8 mouse cellular contexts compared by ENCODE assay signal in genomic region chr3:86223634-86224313, GRCm38 (mm10). TPM values are rescaled to one million over a fixed set of nuclear protein-coding genes. Genes with fewer than 3 reads are reported as not detected.
DNase-seq lines count a peak whose midpoint lies in the region; ATAC-seq and TF ChIP-seq lines count a peak whose summit lies in the region.

No protein-coding gene starts in this region.

- peak; percentile 79 for DNase-seq in c-Kit-positive CD71-positive TER-119-positive erythroid progenitor cells, embryonic 14.5 days (ENCODE audit: low spot score)
- peak; percentile 82 for DNase-seq in heart, postnatal 0 days (ENCODE audit: low spot score)
- DNase-seq in kidney, postnatal 4 days = peak; percentile 89 to 95
- peak; percentile 92 for DNase-seq in stomach, postnatal 0 days (ENCODE audit: low spot score)

- peak overlapping the region; percentile 96 for H3K4me3 ChIP-seq in E14TG2a.4 (replicated peaks; ENCODE audit: low read length)
- H3K4me3 ChIP-seq in forebrain, embryonic 12.5 days (replicated peaks) = peak overlapping the region; percentile 86
- H3K4me3 ChIP-seq in heart, postnatal 0 days (ENCODE audit: low read depth, low read length) = peak overlapping the region; percentile 79
- H3K4me3 ChIP-seq in liver, embryonic 16.5 days (ENCODE audit: low read depth, low read length) = peak overlapping the region; percentile 98
- H3K4me3 ChIP-seq in neural tube, embryonic 12.5 days = peak overlapping the region; percentile 82
- peak overlapping the region; percentile 90 for H3K4me3 ChIP-seq in stomach, postnatal 0 days (ENCODE audit: low read depth, low read length)

- no peaks in the 10 kb centered on the region for H3K36me3 ChIP-seq in E14TG2a.4 (ENCODE audit: insufficient read depth, low read length)
- no peaks in the 10 kb centered on the region for H3K36me3 ChIP-seq in forebrain, embryonic 12.5 days (replicated peaks)
- H3K36me3 ChIP-seq in heart, postnatal 0 days (replicated peaks; ENCODE audit: control insufficient read depth, insufficient read depth, low read length) = no peaks in the 10 kb centered on the region
- no peaks in the 10 kb centered on the region for H3K36me3 ChIP-seq in liver, embryonic 16.5 days (ENCODE audit: control insufficient read depth, insufficient read depth)
- H3K36me3 ChIP-seq in neural tube, embryonic 12.5 days = no peaks in the 10 kb centered on the region
- H3K36me3 ChIP-seq in stomach, postnatal 0 days (ENCODE audit: control insufficient read depth, insufficient read depth, low read length) = no peaks in the 10 kb centered on the region

- H3K27me3 ChIP-seq in E14TG2a.4 (ENCODE audit: insufficient read depth, low read length) = peaks cover 2% of the 10 kb centered on the region
- peaks cover 3% of the 10 kb centered on the region; the same call in 1 of the 2 replicates for H3K27me3 ChIP-seq in forebrain, embryonic 12.5 days
- H3K27me3 ChIP-seq in heart, postnatal 0 days (ENCODE audit: control insufficient read depth, insufficient read depth, low read length) = 0 out of 2 replicates have a peak, but pooled peaks cover 5% of the 10 kb centered on the region
- H3K27me3 ChIP-seq in liver, embryonic 16.5 days (ENCODE audit: control insufficient read depth, insufficient read depth, low read depth, low read length) = no peaks in the 10 kb centered on the region
- no peaks in the 10 kb centered on the region for H3K27me3 ChIP-seq in neural tube, embryonic 12.5 days (replicated peaks)
- no peaks in the 10 kb centered on the region for H3K27me3 ChIP-seq in stomach, postnatal 0 days (ENCODE audit: control insufficient read depth, insufficient read depth, low read length)

- H3K27ac ChIP-seq in forebrain, embryonic 12.5 days = peak overlapping the region; percentile 91
- peak overlapping the region; percentile 76 for H3K27ac ChIP-seq in heart, postnatal 0 days (ENCODE audit: low read depth)
- H3K27ac ChIP-seq in liver, embryonic 16.5 days (ENCODE audit: low read length) = peak overlapping the region; percentile 94
- H3K27ac ChIP-seq in neural tube, embryonic 12.5 days = peak overlapping the region; percentile 76
- peak overlapping the region; percentile 97 for H3K27ac ChIP-seq in stomach, postnatal 0 days (replicated peaks)

- H3K4me2 ChIP-seq in forebrain, embryonic 12.5 days = peak overlapping the region; percentile 94
- H3K4me2 ChIP-seq in heart, postnatal 0 days (ENCODE audit: low read depth, low read length) = peak overlapping the region; percentile 92
- H3K4me2 ChIP-seq in liver, embryonic 16.5 days (ENCODE audit: low read depth, low read length) = peak overlapping the region; percentile 99
- peak overlapping the region; percentile 94 for H3K4me2 ChIP-seq in neural tube, embryonic 12.5 days (replicated peaks)
- peak overlapping the region; percentile 89 for H3K4me2 ChIP-seq in stomach, postnatal 0 days (replicated peaks; ENCODE audit: low read depth)

- peak overlapping the region; percentile 87 for H3K9ac ChIP-seq in forebrain, embryonic 12.5 days
- H3K9ac ChIP-seq in heart, postnatal 0 days (replicated peaks; ENCODE audit: low read depth, low read length) = peak overlapping the region; percentile 75
- H3K9ac ChIP-seq in liver, embryonic 16.5 days (ENCODE audit: low read depth, low read length) = peak overlapping the region; percentile 98
- peak overlapping the region; percentile 80 for H3K9ac ChIP-seq in neural tube, embryonic 12.5 days
- peak overlapping the region; percentile 94 for H3K9ac ChIP-seq in stomach, postnatal 0 days (ENCODE audit: low read length)

- no peak for TF ChIP-seq CTCF in E14TG2a.4 (conservative IDR thresholded peaks at IDR 0.05; ENCODE audit: low read length)
- no peak for TF ChIP-seq CTCF in heart, postnatal 0 days (IDR thresholded peaks at IDR 0.05; ENCODE audit: low read depth)
- no peak for TF ChIP-seq CTCF in stomach, postnatal 0 days (IDR thresholded peaks at IDR 0.05; ENCODE audit: low read depth)

- TF ChIP-seq EP300 in heart, postnatal 0 days (IDR thresholded peaks at IDR 0.05; ENCODE audit: low read depth) = no peak
- TF ChIP-seq EP300 in stomach, postnatal 0 days (optimal IDR thresholded peaks at IDR 0.05) = no peak

- H3K9me3 ChIP-seq in E14TG2a.4 (ENCODE audit: low read length) = no peaks in the 10 kb centered on the region
- H3K9me3 ChIP-seq in forebrain, embryonic 12.5 days = no peaks in the 10 kb centered on the region
- no peaks in the 10 kb centered on the region for H3K9me3 ChIP-seq in heart, postnatal 0 days (replicated peaks; ENCODE audit: control insufficient read depth, low read length)
- no peaks in the 10 kb centered on the region for H3K9me3 ChIP-seq in liver, embryonic 16.5 days (replicated peaks; ENCODE audit: control insufficient read depth, low read length)
- no peaks in the 10 kb centered on the region for H3K9me3 ChIP-seq in neural tube, embryonic 12.5 days
- H3K9me3 ChIP-seq in stomach, postnatal 0 days (ENCODE audit: control insufficient read depth, low read length) = no peaks in the 10 kb centered on the region

- peak; percentile 95 for ATAC-seq in forebrain, embryonic 12.5 days (ENCODE audit: low FRiP score)
- ATAC-seq in heart, postnatal 0 days (ENCODE audit: insufficient read depth, low read depth) = peak; percentile 94
- peak; percentile 94 for ATAC-seq in liver, embryonic 16.5 days (ENCODE audit: low read depth)
- ATAC-seq in neural tube, embryonic 12.5 days (ENCODE audit: low FRiP score, low read depth) = peak; percentile 95
- ATAC-seq in stomach, postnatal 0 days (ENCODE audit: low FRiP score, low TSS enrichment) = peak; percentile 96

- peaks cover 7% of the 10 kb centered on the region for H3K4me1 ChIP-seq in E14TG2a.4 (replicated peaks; ENCODE audit: low read depth, low read length)
- peaks cover 5% of the 10 kb centered on the region for H3K4me1 ChIP-seq in forebrain, embryonic 12.5 days
- H3K4me1 ChIP-seq in heart, postnatal 0 days (ENCODE audit: control insufficient read depth, insufficient read depth) = 0 out of 2 replicates have a peak, but pooled peaks cover 5% of the 10 kb centered on the region
- H3K4me1 ChIP-seq in liver, embryonic 16.5 days (ENCODE audit: control insufficient read depth, low read depth, low read length) = peaks cover 8% of the 10 kb centered on the region
- H3K4me1 ChIP-seq in neural tube, embryonic 12.5 days = no peaks in the 10 kb centered on the region
- H3K4me1 ChIP-seq in stomach, postnatal 0 days (replicated peaks; ENCODE audit: control insufficient read depth, insufficient read depth) = no peaks in the 10 kb centered on the region

- WGBS in forebrain, embryonic 12.5 days = under 1% methylated on average over 79 of the region's 79 CpGs
- under 1% methylated on average over 65 of the region's 79 CpGs for WGBS in heart, postnatal 0 days
- under 1% methylated on average over 75 of the region's 79 CpGs for WGBS in liver, embryonic 16.5 days (ENCODE audit: insufficient replicate concordance)
- WGBS in neural tube, embryonic 12.5 days = under 1% methylated on average over 69 of the region's 79 CpGs
- under 1% methylated on average over 75 of the region's 79 CpGs for WGBS in stomach, postnatal 0 days

RNA-seq across cellular contexts. Expression of gene Lrba, which starts 0.7 kb away (rescaled TPM):
- 4.2 and 4.4 TPM in 2 replicates for polyA plus RNA-seq in forebrain, embryonic 12.5 days (2016; fragmentation: Nextera tagmentation; extraction: Ambion mirVana)
- 19.5 and 22.0 TPM in 2 replicates for total RNA-seq in heart, postnatal 0 days (2014; rRNA removed; ENCODE audit: low replicate concordance)
- 1.1 and 1.6 TPM in 2 replicates for polyA plus RNA-seq in heart, postnatal 0 days (2015; fragmentation: Nextera tagmentation; extraction: Ambion mirVana)
- 2.8 TPM in 2 replicates for polyA plus RNA-seq in liver, embryonic 16.5 days (2015; fragmentation: Nextera tagmentation; extraction: Ambion mirVana)
- polyA plus RNA-seq in neural tube, embryonic 12.5 days (2016; fragmentation: Nextera tagmentation; extraction: Ambion mirVana) = 4.8 and 5.8 TPM in 2 replicates
- 2.6 and 2.9 TPM in 2 replicates for polyA plus RNA-seq in stomach, postnatal 0 days (2015; fragmentation: Nextera tagmentation; extraction: Ambion mirVana)

Comparison
In these comparisons a context has a peak if more than half of its experiments do, and no peak if none do; other contexts are left out.
1. Peak in every context shown above with its lines: DNase-seq, ATAC-seq, H3K4me3 ChIP-seq and H3K27ac ChIP-seq.